Mouse (Mus musculus): ENCODE measurements around the gene Trim16.

The Trim16 gene

GRCm38 (mm10) chr11:62830387-62830786 lies 10.4 kb downstream of the Trim16 start:
- no peak for DNase-seq (ENCODE audit: low spot score)

DNA sequence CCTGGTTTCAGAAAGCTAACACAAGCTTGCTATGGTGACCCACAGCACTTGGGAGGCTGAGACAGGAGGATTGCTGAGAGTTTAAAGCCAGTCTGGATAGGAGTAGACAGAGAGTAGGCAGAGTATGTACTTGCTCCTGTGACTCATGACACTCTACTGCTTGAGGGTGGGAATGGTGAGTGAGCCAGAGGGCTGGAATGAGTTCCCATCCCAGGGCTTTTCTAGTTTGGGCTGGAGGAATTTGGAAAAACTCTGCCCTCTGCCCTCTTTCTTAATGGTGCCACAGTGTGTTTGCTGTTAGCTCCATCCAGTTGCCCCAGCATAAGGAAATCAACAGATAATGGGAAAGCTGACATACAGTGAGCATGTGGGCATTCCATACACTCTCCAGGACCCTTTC lies 11.9 kb downstream of the Trim16 start:
- DNase-seq (ENCODE audit: low spot score), result no peak

- no peak for DNase-seq (ENCODE audit: low spot score)
Observed at GRCm38 (mm10) chr11:62844562-62844961, 24.5 kb downstream of the Trim16 start.

DNA sequence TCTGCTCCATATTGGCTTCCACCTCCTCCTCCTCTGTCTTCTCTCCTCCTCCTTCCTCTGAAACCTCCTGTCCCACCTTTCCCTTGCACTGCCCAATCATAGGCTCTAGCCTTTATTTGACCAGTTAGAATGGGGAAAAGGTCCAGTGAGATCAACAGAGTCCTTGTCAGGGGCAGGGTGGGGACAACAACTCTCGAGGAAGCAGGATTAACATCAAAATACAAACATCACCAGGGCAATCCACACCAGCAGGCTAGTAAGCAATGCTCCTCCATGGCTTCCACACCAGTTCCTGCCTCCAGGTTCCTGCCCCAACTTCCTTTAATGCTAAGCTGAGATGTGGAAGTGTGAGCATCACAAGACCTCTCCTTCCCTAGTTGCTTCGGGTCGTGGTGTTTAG lies 25.7 kb downstream of the Trim16 start:
- DNase-seq (ENCODE audit: low spot score), result no peak

- no peak for DNase-seq (ENCODE audit: low spot score)
Observed at GRCm38 (mm10) chr11:62846961-62847654, 27.1 kb downstream of the Trim16 start, which contains the start of gene Fbxw10. Gene Fbxw10 (plus strand): TSS chr11:62847069.

- DNase-seq (ENCODE audit: low spot score), result no peak
Observed at GRCm38 (mm10) chr11:62847655-62848191, 27.7 kb downstream of the Trim16 start.

GRCm38 (mm10) chr11:62848301-62848700 lies 28.3 kb downstream of the Trim16 start:
- DNase-seq (ENCODE audit: low spot score), result no peak

DNA sequence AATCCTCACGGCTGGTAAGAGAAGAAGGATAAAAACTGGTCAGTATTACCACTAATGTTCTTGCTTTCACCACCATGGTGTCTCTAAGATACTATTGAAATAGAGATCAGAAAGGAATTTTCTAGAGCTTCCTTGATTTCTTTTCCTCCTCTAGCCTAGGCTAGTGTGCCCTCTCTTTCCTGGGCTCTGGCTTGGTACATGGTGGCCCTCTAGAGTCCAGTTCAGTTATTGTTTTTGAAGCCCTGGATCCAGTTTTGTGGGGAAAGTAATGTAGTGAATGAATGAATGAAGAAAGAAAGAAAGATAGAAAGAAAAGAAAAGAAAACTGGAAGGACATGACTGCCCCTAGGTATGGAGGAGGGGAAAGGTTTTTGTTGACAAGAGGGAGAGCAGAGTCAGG lies 31.2 kb downstream of the Trim16 start:
- DNase-seq (ENCODE audit: low spot score), result no peak

DNA sequence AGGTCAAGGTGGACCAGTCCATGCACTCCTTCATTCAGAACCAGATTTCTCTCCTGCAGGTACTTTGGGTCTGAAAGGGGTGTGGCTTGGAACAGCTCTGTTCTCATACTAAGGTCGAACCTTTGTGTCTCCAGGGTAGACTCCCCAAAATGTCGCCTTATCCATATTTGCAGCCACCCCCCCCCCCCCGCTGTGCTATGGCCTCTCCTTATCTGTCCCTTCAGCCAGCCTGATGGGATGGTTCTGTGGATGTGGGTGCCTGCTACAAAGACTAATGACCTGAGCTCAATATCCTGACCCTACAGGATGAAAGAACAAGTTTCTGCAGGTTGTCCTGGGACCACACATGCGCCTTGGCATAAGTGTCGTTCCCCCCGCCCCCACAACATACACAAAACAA lies 33.3 kb downstream of the Trim16 start:
- DNase-seq (ENCODE audit: low spot score), result peak; percentile 18

GRCm38 (mm10) chr11:62865562-62865961 lies 45.5 kb downstream of the Trim16 start:
- DNase-seq (ENCODE audit: low spot score), result no peak

GRCm38 (mm10) chr11:62866685-62867084 lies 46.7 kb downstream of the Trim16 start:
- DNase-seq (ENCODE audit: low spot score), result no peak

DNA sequence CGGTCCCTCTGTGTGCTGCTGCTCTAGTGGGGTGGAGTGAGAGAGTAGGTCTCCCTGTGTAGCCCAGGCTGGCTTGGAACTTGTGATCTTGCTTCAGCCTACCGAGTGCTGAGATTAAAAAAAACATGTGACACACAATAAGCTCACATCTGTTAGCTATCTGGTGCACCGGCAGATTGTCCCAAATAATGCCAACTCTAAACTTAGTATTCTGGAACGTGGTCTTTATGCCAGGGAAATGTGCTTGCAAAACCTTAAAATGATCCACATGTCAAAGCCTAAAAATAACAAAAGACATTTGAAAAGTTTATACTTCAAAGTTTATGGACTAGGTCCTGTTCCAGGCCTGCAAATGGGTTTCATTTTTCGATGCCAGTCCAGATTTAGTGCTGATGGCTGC lies 49.2 kb downstream of the Trim16 start:
- no peak for DNase-seq (ENCODE audit: low spot score)

GRCm38 (mm10) chr11:62869715-62870371 lies 49.8 kb downstream of the Trim16 start:
- no peak for DNase-seq (ENCODE audit: low spot score)

DNA sequence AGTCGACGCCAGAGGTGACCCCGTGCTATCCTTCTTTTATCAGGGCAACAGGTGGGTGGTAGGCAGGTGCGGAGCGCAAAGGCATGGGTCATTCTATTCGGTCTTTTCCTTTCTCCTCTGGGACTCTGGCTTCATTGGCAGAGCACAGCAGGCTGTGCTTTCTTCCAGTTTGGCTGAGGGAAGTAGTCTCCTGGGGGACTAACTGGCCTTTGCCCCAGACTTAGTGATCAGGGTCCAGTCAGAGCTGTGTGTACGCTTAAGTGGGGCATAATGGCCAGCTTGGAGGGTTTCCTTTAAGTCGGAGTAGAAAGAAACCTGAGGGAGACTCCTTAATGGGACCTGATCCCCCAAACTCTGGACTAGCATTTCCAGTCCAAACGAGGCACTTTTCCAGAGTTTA lies 53.4 kb downstream of the Trim16 start:
- no peak for DNase-seq (ENCODE audit: low spot score)

DNA sequence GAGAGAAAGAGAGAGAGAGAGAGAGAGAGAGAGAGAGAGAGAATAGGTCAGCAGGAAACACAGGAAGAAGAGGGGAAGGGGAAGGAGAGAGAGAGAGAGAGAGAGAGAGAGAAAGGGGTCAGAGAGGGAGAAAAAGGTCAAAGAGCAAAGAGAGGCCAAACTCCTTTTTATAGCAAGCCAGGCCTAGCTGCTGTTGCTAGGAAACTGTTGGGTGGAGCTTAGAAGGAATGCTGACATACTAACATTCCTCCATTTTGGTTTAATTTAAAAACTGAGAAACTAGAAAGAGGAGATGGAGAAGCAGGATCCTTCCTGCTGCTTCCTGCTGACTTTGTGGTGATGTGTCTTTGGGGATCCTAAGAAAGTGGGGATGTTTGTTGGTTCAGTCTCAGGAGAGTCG lies 55.7 kb downstream of the Trim16 start:
- DNase-seq (ENCODE audit: low spot score), result no peak

- no peak for DNase-seq (ENCODE audit: low spot score)
Observed at GRCm38 (mm10) chr11:62876445-62876844, 56.4 kb downstream of the Trim16 start.

- DNase-seq (ENCODE audit: low spot score), result no peak
Observed at GRCm38 (mm10) chr11:62877391-62877790, 57.4 kb downstream of the Trim16 start.

GRCm38 (mm10) chr11:62878728-62879127 lies 58.7 kb downstream of the Trim16 start:
- DNase-seq (ENCODE audit: low spot score), result no peak

GRCm38 (mm10) chr11:62879220-62880048 lies 59.4 kb downstream of the Trim16 start, which contains the start of gene Tvp23b:
Gene Tvp23b (plus strand): TSS chr11:62879455.
- peak; percentile 97 for DNase-seq (ENCODE audit: low spot score)

- no peak for DNase-seq (ENCODE audit: low spot score)
Observed at GRCm38 (mm10) chr11:62883407-62883806, 63.4 kb downstream of the Trim16 start.

- no peak for DNase-seq (ENCODE audit: low spot score)
Observed at GRCm38 (mm10) chr11:62885323-62885722, 65.3 kb downstream of the Trim16 start.

DNA sequence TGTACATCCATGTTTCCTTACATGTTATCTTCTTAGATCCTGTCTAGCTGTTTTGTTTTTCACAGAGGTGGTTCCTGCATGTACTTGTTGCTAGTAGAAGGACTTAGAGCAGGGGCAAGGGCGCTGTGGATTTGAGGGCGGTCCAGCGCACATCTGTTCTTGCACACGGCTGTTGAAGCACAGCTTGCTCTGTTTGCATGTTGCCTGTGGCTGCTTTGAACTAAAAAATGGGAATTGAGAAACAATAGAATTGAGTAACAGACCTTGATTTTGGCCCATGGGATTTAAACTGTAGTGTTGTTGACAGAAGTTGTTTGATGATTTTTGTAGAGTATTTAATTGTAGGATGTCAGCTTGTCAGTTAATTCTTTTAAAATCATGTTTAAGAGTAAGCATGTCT lies 70.8 kb downstream of the Trim16 start:
- no peak for DNase-seq (ENCODE audit: low spot score)

- no peak for DNase-seq (ENCODE audit: low spot score)
Observed at GRCm38 (mm10) chr11:62891763-62892162, 71.7 kb downstream of the Trim16 start.

All from c-Kit-positive CD71-positive TER-119-positive erythroid progenitor cells, embryonic 14.5 days (primary cell).